Mouse (Mus musculus) urinary bladder, postnatal 36 days (tissue): Measurements from ENCODE around the gene Toe1.

Experiments used
- DNase-seq, 2 experiments: peaks; one replicate each; pipeline ENCODE4 v3.0.0; 2022; ENCODE audit warnings: low spot score in 2 of 2, mixed read lengths in 1 of 2

The Toe1 gene

DNA sequence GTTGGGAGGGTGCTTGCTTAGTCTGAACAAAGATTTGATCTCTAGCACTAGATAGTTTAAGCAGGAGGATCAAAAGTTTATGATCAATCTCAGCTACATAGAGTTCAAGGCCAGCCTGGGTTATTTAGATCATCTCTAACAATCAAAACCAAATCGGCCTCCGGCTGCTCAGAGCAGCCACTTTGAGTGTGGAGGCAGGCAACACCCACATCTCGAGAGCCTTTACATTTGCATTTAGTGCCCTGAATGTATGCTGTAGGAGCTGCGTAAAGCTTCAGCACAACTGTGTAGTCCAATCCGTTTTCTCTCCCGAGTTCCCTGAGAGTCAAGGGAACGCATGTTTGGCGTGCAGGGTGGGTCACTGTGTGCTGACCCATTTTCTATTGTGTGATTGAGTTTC is 15.0 kb downstream of the Toe1 start:
- no peak for DNase-seq

DNA sequence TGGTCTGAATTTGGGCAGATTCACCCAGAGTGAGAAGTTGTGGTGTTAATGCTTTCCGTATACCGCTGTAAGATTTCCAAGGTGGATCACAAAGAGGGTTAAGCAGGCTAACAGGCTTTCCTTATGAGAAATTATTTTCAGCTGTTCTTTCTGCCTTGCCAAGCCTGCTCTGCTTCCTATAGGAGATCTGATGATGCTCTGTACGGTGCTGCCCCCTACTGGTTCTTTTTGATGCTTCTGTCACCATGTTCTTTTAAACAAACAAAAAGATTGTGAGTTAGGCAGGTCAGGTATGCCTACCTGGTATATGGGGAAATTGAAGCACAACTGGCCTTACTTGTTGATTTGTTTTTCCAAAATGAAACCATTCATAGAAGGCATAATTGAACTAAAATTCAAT is 18.5 kb downstream of the Toe1 start:
- peak; percentile 75 to 80 for DNase-seq

DNA sequence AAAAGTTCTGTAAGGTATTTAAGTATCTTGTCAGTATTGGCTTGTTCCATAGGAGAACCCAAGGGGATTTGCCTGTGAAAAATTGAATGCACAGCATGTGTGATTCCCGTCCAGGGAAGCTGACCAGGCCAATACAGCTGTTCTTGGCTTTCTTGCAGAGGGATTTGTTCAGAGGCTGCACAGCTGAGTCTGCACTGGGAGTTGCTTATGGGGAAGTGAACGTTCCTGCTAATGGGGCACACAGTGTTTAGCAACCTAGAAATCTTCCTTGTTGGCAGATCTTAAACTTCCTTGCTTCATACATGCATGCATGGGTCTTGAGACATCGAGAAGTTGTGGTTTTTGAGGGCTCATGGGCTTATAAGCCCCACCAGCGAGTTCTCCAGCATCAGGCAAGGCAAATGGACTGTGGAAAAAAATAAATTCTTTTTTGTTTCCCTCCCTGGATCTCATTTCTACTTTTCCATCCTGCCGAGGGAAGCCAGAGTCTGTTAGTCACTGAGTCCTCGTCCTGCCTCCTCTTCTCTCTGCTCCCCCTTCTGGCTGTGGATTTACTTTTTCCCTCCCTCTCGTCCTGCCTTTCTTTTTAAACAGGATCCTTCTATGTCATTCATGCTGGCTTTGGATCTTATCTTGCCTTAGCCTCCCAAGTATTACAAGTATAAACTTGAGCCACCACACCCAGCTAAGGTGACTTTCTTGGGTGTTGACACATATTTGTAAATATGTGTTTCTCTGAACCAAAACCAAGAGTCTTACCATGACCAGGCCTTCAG is 19.3 kb downstream of the Toe1 start:
- no peak for DNase-seq

DNA sequence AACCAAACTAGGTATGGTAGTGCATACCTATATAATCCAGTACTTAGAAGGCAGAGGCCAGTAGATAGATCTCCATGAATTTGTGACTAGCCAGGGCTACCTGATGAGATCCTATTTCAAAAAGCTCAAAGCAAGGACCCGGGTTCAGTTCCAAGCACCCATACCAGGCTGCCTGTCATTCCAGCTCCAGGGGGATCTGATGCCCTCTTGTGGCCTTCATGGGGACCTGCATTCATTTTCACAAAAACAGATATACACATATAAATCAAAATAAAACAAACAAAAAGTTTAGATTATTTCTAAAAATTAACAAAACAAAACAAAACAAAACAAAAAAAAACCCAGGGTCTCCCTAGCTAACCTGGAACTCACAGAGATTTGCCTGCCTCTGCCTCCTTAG is 20.9 kb downstream of the Toe1 start:
- no peak for DNase-seq

DNA sequence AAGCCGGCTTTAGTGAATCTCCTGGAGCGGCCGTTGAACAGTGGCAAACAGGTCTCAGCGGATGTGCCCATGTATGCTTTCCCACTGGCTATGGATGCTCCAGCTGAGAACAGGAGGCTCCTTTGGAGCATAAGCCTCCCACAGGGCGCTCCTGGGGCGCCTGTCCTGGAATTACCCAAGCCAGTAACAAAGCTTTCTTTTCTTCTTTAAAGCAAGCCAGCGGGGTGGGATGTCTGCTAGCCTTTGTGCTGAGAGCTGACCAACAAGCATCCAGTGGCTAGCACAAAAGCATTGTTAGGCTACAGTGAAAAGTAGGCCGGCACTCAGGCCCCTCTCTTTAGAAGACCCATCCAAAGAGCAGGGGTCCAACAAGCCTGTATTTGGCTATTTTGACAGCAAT is 25.3 kb downstream of the Toe1 start:
- no peak for DNase-seq

DNA sequence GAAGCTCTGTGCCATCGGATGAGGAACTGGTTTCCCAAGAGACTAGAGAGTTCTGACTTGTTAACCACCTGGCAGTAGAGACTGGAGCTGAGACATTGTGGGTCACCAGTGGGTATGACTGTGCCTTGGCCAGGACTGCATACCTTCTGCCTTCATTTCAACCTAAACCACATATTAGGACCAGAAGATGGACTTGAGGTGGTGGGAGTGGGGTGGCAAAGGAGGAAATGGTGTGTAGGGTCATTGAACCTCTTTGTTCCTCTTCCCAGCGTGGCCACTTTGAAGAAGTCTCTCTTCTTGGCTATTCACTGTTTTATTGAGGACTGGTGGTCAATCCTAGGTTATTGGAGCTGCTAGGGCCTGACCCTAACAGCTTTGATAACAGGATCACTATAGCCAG is 26.1 kb downstream of the Toe1 start:
- DNase-seq, result no peak

DNA sequence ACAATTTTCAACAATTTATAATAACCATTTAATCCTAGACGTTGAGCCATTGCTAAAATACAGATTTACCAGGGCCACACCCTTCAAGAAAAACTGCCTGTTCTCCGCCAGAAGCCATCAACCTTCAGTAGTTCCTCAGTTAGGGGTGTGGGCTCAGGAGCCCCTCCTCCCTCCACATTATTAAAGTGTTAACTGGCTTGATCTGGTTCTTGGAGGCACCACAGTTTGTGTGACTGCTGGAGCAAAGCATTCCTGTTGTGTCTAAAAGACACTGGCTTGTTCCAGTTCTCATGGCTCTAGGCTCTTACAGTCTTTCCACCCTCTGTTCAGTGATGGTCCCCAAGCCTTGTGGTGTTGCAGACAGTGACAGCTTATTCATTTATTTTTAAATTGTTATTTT is 26.9 kb downstream of the Toe1 start:
- DNase-seq, result no peak

DNA sequence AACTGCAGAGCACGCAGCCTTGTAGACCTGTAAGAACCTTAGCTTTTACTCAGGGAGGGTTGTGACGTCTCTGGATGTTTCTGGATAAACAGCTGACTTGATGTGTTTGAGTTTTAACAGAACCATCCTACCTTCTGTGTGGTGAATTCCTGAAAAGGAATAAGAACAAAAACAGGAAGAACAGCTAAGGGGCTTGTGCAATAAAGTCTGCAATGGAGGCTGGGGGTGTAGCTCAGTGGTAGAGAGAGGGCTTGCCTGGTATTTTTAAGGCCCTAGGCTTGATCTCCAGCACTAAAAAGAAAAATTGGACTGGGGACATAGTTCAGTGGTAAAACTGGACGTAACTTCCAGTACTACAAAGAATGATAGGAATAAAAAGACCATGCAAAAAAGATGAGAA is 30.4 kb downstream of the Toe1 start:
- DNase-seq, result no peak

DNA sequence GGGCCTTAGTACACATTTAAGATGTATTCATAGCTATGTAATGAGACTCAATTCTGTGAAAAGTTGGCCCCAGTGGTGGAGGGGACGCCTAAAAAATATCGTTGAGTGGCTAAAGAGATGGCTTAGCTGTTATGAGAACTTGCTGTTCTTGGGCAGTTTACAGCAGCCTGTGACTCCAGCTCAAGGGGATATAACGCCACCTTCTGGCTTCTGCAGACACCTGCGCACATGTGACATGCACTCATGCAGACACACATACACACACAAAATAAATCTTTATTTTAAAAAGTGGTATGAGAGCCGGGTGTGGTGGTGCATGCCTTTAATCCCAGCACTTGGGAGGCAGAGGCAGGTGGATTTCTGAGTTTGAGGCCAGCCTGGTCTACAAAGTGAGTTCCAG is 31.0 kb downstream of the Toe1 start:
- DNase-seq, result no peak

DNA sequence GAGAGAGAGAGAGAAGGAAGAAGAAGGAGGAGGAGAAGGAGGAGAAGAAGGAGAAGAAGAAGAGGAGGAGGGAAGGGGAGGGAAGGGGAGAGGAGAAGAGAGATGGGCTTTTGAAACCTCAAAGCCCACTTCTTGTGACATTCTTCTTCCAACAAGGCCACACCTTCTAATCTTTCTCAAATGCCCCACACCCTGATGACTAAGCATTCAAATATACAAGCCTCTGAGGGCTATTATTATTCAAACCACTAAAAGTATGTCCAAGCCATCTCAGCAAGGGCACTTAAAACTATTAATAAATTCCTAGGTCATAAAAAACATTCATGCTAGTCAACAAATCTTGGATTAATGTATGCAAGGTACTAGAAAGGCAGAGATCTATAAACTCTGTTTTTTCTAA is 38.4 kb downstream of the Toe1 start:
- no peak for DNase-seq

DNA sequence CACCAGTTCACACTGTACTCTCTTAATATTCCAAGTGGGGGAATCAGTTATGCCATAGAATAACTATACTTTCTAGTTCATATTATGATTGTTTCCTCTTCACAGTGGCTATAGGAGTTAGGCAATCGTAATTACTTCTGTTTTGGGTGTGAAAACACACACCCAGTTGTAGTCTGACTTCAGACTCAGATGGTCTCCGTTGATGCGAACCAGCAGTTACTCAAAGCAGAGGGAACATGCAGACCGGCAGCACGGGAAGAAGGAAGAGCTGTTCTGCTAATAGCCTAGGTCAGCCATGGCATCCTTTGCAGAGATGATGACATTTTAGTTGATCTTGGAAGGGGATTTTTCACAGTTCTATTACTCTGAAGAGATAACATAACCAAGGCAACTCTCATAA is 38.9 kb downstream of the Toe1 start:
- no peak for DNase-seq

DNA sequence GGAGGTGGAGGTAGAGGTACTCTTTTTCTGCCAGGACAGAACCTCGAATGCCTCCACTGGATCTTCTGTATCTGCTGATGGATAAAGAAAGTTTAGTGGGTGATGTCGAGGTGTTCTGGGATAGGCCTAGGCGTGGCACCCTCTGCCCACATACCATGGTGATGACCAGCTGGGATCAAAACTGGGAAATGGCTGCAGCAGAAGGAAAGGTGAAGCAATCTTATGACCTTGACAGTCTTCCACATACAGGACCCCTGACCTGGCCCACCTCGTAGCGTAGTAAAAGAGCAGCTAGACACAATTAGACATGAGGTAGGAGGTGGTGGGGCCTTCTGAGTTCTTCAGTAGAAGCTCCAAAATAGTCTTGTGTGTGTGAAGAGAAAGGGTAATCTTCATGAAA is 43.4 kb downstream of the Toe1 start:
- no peak for DNase-seq

DNA sequence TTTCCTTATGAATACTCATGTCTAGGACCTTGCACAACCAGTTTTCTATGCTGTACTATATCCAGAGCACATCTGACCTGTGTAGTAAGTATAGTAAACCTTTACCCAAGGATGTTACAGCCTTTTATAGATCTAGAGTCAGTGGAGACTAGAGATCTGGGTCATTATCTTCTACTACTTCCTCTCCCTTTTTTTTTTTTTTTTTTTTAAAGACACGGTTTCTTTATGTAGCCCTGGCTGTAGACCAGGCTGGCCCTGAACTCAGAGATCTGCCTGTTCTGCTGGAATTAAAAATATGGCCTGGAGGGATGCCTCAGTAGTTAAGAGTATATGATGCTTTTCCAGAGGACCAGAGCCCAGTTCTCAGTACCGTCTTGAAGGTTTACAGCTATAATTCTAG is 45.5 kb downstream of the Toe1 start:
- no peak for DNase-seq

DNA sequence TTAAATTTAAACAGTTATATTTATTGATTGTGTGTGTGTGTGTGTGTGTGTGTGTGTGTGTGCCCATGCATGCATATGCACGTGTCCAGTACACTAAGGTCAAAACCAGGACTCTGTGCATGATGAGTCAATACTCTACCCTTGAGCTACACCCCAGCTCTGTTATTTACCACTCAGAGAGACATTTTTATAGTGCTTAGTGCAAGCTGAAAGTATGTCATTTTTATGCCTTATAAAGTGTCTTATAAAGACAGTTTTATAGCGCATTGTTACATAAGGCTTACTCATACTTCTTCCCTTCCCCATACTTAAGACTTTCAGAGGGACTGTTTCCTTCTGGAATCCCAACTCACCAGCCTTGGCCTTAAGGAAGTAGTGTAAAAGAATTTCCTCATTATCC is 57.7 kb downstream of the Toe1 start:
- DNase-seq, result no peak
